Mouse (Mus musculus) embryonic facial prominence, embryonic 11.5 days (tissue): ENCODE data around the gene Slc22a23. TPM values are rescaled to one million over a fixed set of nuclear protein-coding genes. Genes with fewer than 3 reads are reported as not detected.
A peak's percentile ranks its signal among the peaks of the same experiment; 100 is the strongest.

Source experiments
- ATAC-seq: fragments of 200-750 bp; cut with Nextera tagmentation; replicated peaks from 2 replicates; pipeline ENCODE4 v1.8.0; 2017; ENCODE audit warnings: low read depth; ENCODE audit not compliant: insufficient number of reproducible peaks, low FRiP score, low TSS enrichment
- DNase-seq: peaks from one replicate; pipeline ENCODE4 v3.0.0-alpha.2; 2015; ENCODE audit warnings: low spot score
- H3K27ac ChIP-seq: fragments of 300-500 bp; sonication (generic); replicated peaks from 2 replicates; pipeline ENCODE4 v1.5.1; 2014; ENCODE audit warnings: mild to moderate bottlenecking, low read depth, low read length, control low read depth
- H3K27me3 ChIP-seq: fragments of 300-500 bp; sonication (generic); 2 replicates; pipeline ENCODE4 v1.6.1; 2014; ENCODE audit warnings: mild to moderate bottlenecking, low read length, moderate library complexity, mixed read lengths; ENCODE audit not compliant: control insufficient read depth, insufficient read depth
- H3K36me3 ChIP-seq: fragments of 300-500 bp; sonication (generic); replicated peaks from 2 replicates; pipeline ENCODE4 v1.6.1; 2014; ENCODE audit warnings: low read depth, mild to moderate bottlenecking, low read length, moderate library complexity, mixed read lengths; ENCODE audit not compliant: control insufficient read depth, insufficient read depth
- H3K4me1 ChIP-seq: fragments of 300-500 bp; sonication (generic); 2 replicates; pipeline ENCODE4 v1.6.1; 2014; ENCODE audit warnings: low read length, mixed read lengths; ENCODE audit not compliant: control insufficient read depth, insufficient read depth
- H3K4me2 ChIP-seq: fragments of 300-500 bp; sonication (generic); 2 replicates; pipeline ENCODE4 v1.6.1; 2014; ENCODE audit warnings: low read depth, mild to moderate bottlenecking, control low read depth, low read length, moderate library complexity
- H3K4me3 ChIP-seq: fragments of 300-500 bp; sonication (generic); 2 replicates; pipeline ENCODE4 v1.5.1; 2014; ENCODE audit warnings: low read depth, low read length, control low read depth
- H3K9ac ChIP-seq: fragments of 300-500 bp; sonication (generic); replicated peaks from 2 replicates; pipeline ENCODE4 v1.6.1; 2014; ENCODE audit warnings: mild to moderate bottlenecking, control low read depth, low read length
- H3K9me3 ChIP-seq: fragments of 300-500 bp; sonication (generic); replicated peaks from 2 replicates; pipeline ENCODE4 v1.6.1; 2016; ENCODE audit warnings: mild to moderate bottlenecking, low read length, inconsistent platforms, mixed read lengths; ENCODE audit not compliant: control insufficient read depth
- WGBS: fragments of 180-500 bp; shearing (Covaris S2); extraction: QIAGEN DNeasy Blood & Tissue Kit; methylation state at CpG from one replicate; pipeline ENCODE4 v1.1.7; 2014; 5-methylcytosine and 5-hydroxymethylcytosine counted together
- polyA plus RNA-seq: library from polyadenylated mRNA; unstranded; fragments of >200 nt; fragmentation: Nextera tagmentation; extraction: Ambion mirVana; gene quantifications from 2 replicates; pipeline ENCODE4 v1.2.1, GENCODE M21; 2014

Slc22a23 gene
- polyA plus RNA-seq, 1 experiment from 2014 or later, result 4.9 TPM

GRCm38 (mm10) chr13:34242211-34242610 lies 102.8 kb downstream of the Slc22a23 start:
- no peak overlapping the region for H3K9ac ChIP-seq
- WGBS, result 70% methylated on average over 3 of the region's 3 CpGs
- H3K27me3 ChIP-seq, result no peaks in the 10 kb centered on the region
- ATAC-seq (no peak), DNase-seq (no peak)
- H3K4me2 ChIP-seq, result no peak overlapping the region
- H3K27ac ChIP-seq, result no peak overlapping the region
- no peaks in the 10 kb centered on the region; the same call in 1 of the 2 replicates for H3K4me1 ChIP-seq
- H3K36me3 ChIP-seq, result no peaks in the 10 kb centered on the region
- H3K4me3 ChIP-seq, result no peak overlapping the region
- H3K9me3 ChIP-seq, result no peaks in the 10 kb centered on the region

GRCm38 (mm10) chr13:34240087-34240428 lies 104.9 kb downstream of the Slc22a23 start:
- no peaks in the 10 kb centered on the region for H3K36me3 ChIP-seq
- no peak overlapping the region for H3K27ac ChIP-seq
- no peaks in the 10 kb centered on the region for H3K27me3 ChIP-seq
- no peaks in the 10 kb centered on the region for H3K9me3 ChIP-seq
- DNase-seq, result no peak
- no peak for ATAC-seq
- 74% methylated on average over 3 of the region's 3 CpGs for WGBS
- no peaks in the 10 kb centered on the region; the same call in 1 of the 2 replicates for H3K4me1 ChIP-seq
- no peak overlapping the region for H3K9ac ChIP-seq
- no peak overlapping the region for H3K4me3 ChIP-seq
- no peak overlapping the region for H3K4me2 ChIP-seq

GRCm38 (mm10) chr13:34239371-34240086 lies 105.5 kb downstream of the Slc22a23 start:
- no peaks in the 10 kb centered on the region for H3K9me3 ChIP-seq
- WGBS, result 17% methylated on average over 11 of the region's 11 CpGs
- no peak overlapping the region for H3K27ac ChIP-seq
- H3K4me1 ChIP-seq, result no peaks in the 10 kb centered on the region; the same call in 1 of the 2 replicates
- H3K27me3 ChIP-seq, result no peaks in the 10 kb centered on the region
- DNase-seq (peak; percentile 57), ATAC-seq (peak; percentile 49; the same call in 1 of the 2 replicates)
- no peak overlapping the region for H3K9ac ChIP-seq
- H3K36me3 ChIP-seq, result no peaks in the 10 kb centered on the region
- no peak overlapping the region for H3K4me2 ChIP-seq
- no peak overlapping the region for H3K4me3 ChIP-seq

- H3K36me3 ChIP-seq, result no peaks in the 10 kb centered on the region
- H3K9me3 ChIP-seq, result no peaks in the 10 kb centered on the region
- H3K4me1 ChIP-seq, result no peaks in the 10 kb centered on the region; the same call in 1 of the 2 replicates
- ATAC-seq (peak; percentile 49; the same call in 1 of the 2 replicates), DNase-seq (peak; percentile 36)
- H3K4me3 ChIP-seq, result no peak overlapping the region
- no peaks in the 10 kb centered on the region for H3K27me3 ChIP-seq
- WGBS, result 11% methylated on average over 14 of the region's 14 CpGs
- no peak overlapping the region for H3K4me2 ChIP-seq
- H3K9ac ChIP-seq, result no peak overlapping the region
- no peak overlapping the region; the same call in 1 of the 2 replicates for H3K27ac ChIP-seq
Measured at GRCm38 (mm10) chr13:34238646-34239290, 106.2 kb downstream of the Slc22a23 start.

GRCm38 (mm10) chr13:34235056-34235455 lies 109.9 kb downstream of the Slc22a23 start:
- H3K4me2 ChIP-seq, result no peak overlapping the region
- no peak for ATAC-seq
- H3K9ac ChIP-seq, result no peak overlapping the region
- DNase-seq, result no peak
- no peaks in the 10 kb centered on the region for H3K9me3 ChIP-seq
- 97% methylated on average over 6 of the region's 6 CpGs for WGBS
- H3K4me1 ChIP-seq, result no peaks in the 10 kb centered on the region; the same call in 1 of the 2 replicates
- H3K27me3 ChIP-seq, result no peaks in the 10 kb centered on the region
- no peaks in the 10 kb centered on the region for H3K36me3 ChIP-seq
- no peak overlapping the region for H3K27ac ChIP-seq
- no peak overlapping the region for H3K4me3 ChIP-seq

- DNase-seq (no peak), ATAC-seq (no peak)
- Histone ChIP-seq H3K4me3 (no peak overlapping the region), H3K27ac (no peak overlapping the region), H3K27me3 (no peaks in the 10 kb centered on the region), H3K4me2 (no peak overlapping the region), H3K4me1 (no peaks in the 10 kb centered on the region; the same call in 1 of the 2 replicates), H3K36me3 (no peaks in the 10 kb centered on the region), H3K9me3 (no peaks in the 10 kb centered on the region), H3K9ac (no peak overlapping the region)
- 42% methylated on average over 5 of the region's 5 CpGs for WGBS
Measured at GRCm38 (mm10) chr13:34234439-34234838, 110.5 kb downstream of the Slc22a23 start.

- Histone ChIP-seq H3K4me2 (no peak overlapping the region), H3K9me3 (no peaks in the 10 kb centered on the region), H3K4me1 (no peaks in the 10 kb centered on the region), H3K27ac (no peak overlapping the region), H3K4me3 (no peak overlapping the region), H3K36me3 (no peaks in the 10 kb centered on the region), H3K27me3 (no peaks in the 10 kb centered on the region), H3K9ac (no peak overlapping the region)
- 74% methylated on average over 6 of the region's 6 CpGs for WGBS
- no peak for DNase-seq
- ATAC-seq, result no peak
Measured at GRCm38 (mm10) chr13:34232992-34233391, 112.0 kb downstream of the Slc22a23 start.

GRCm38 (mm10) chr13:34228905-34229304 lies 116.1 kb downstream of the Slc22a23 start:
- no peaks in the 10 kb centered on the region for H3K4me1 ChIP-seq
- H3K9ac ChIP-seq, result no peak overlapping the region
- no peak overlapping the region for H3K27ac ChIP-seq
- H3K27me3 ChIP-seq, result no peaks in the 10 kb centered on the region
- H3K36me3 ChIP-seq, result no peaks in the 10 kb centered on the region
- WGBS, result 61% methylated on average over 4 of the region's 4 CpGs
- H3K4me2 ChIP-seq, result no peak overlapping the region
- DNase-seq (no peak), ATAC-seq (no peak)
- H3K9me3 ChIP-seq, result no peaks in the 10 kb centered on the region
- no peak overlapping the region for H3K4me3 ChIP-seq
